Mouse (Mus musculus) midbrain, postnatal 0 days (tissue): Measurements from ENCODE around the gene Gpr4. TPM values are rescaled to one million over a fixed set of nuclear protein-coding genes. Genes with fewer than 3 reads are reported as not detected.

Experiments
- ATAC-seq: fragments of 200-750 bp; cut with Nextera tagmentation; 2 replicates; pipeline ENCODE4 v1.8.0; 2017; ENCODE audit warnings: moderate number of reproducible peaks, mild to moderate bottlenecking, moderate TSS enrichment, moderate library complexity; ENCODE audit not compliant: low FRiP score
- DNase-seq: peaks from one replicate; pipeline ENCODE4 v3.0.0-alpha.2; 2015; ENCODE audit warnings: low spot score
- H3K27ac ChIP-seq: fragments of 300-500 bp; sonication (generic); 2 replicates; pipeline ENCODE4 v1.5.1; 2014; ENCODE audit warnings: low read depth, mild to moderate bottlenecking, low read length, mixed read lengths
- H3K27me3 ChIP-seq: fragments of 300-500 bp; sonication (generic); 2 replicates; pipeline ENCODE4 v1.6.1; 2014; ENCODE audit warnings: low read length, control low read depth, mixed read lengths; ENCODE audit not compliant: insufficient read depth
- H3K36me3 ChIP-seq: fragments of 300-500 bp; sonication (generic); 2 replicates; pipeline ENCODE4 v1.6.1; 2014; ENCODE audit warnings: low read length, control low read depth, mixed read lengths; ENCODE audit not compliant: insufficient read depth
- H3K4me1 ChIP-seq: fragments of 300-500 bp; sonication (generic); 2 replicates; pipeline ENCODE4 v1.6.1; 2014; ENCODE audit warnings: mild to moderate bottlenecking, control low read depth, antibody characterized with exemption, low read length, mixed read lengths; ENCODE audit not compliant: insufficient read depth
- H3K4me2 ChIP-seq: fragments of 300-500 bp; sonication (generic); 2 replicates; pipeline ENCODE4 v1.6.1; 2014; ENCODE audit warnings: low read depth, mild to moderate bottlenecking, low read length, mixed read lengths; ENCODE audit not compliant: poor library complexity, severe bottlenecking
- H3K4me3 ChIP-seq: fragments of 300-500 bp; sonication (generic); 2 replicates; pipeline ENCODE4 v1.5.1; 2014; ENCODE audit warnings: low read depth, mild to moderate bottlenecking, low read length, moderate library complexity
- H3K9ac ChIP-seq: fragments of 300-500 bp; sonication (generic); replicated peaks from 2 replicates; pipeline ENCODE4 v1.6.1; 2014; ENCODE audit warnings: mild to moderate bottlenecking, low read length, moderate library complexity, mixed read lengths; ENCODE audit not compliant: poor library complexity, severe bottlenecking
- H3K9me3 ChIP-seq: fragments of 300-500 bp; sonication (generic); 2 replicates; pipeline ENCODE4 v1.6.1; 2016; ENCODE audit warnings: low read length, control low read depth
- CTCF ChIP-seq: IDR thresholded peaks from 2 replicates; pipeline ENCODE4 v1.5.1; 2016; ENCODE audit warnings: antibody characterized with exemption, mild to moderate bottlenecking
- WGBS: fragments of 180-500 bp; shearing (Covaris S2); extraction: QIAGEN DNeasy Blood & Tissue Kit; methylation state at CpG from one replicate; pipeline ENCODE4 v1.1.7; 2014; 5-methylcytosine and 5-hydroxymethylcytosine counted together
- polyA plus RNA-seq: library from polyadenylated mRNA; unstranded; fragments of >200 nt; fragmentation: Nextera tagmentation; extraction: Ambion mirVana; gene quantifications from 2 replicates; pipeline ENCODE4 v1.2.1, GENCODE M21; 2015
- total RNA-seq: library from RNA; depleted of rRNA; stranded (reverse); fragments of >200 nt; gene quantifications from 2 replicates; pipeline ENCODE4 v1.2.3, GENCODE M21; 2014

Gene Gpr4
- total and polyA plus RNA-seq, 2 experiments from 2014 or later = 4.7 to 6.2 TPM

GRCm38 (mm10) chr7:19217492-19217891 is 5.2 kb downstream of the Gpr4 start:
- DNase-seq = no peak
- Histone ChIP-seq H3K9me3 (no peaks in the 10 kb centered on the region), H3K36me3 (no peaks in the 10 kb centered on the region), H3K4me2 (no peak overlapping the region), H3K27me3 (no peaks in the 10 kb centered on the region), H3K4me1 (no peaks in the 10 kb centered on the region), H3K9ac (no peak overlapping the region), H3K4me3 (no peak overlapping the region), H3K27ac (no peak overlapping the region)
- WGBS = 70% methylated on average over 5 of the region's 5 CpGs
- ATAC-seq = no peak
- TF ChIP-seq CTCF = no peak

GRCm38 (mm10) chr7:19217944-19218343 is 5.6 kb downstream of the Gpr4 start:
- no peaks in the 10 kb centered on the region for H3K9me3 ChIP-seq
- WGBS = 6% methylated on average over 1 of the region's 3 CpGs
- DNase-seq (no peak), ATAC-seq (no peak)
- no peak overlapping the region for H3K9ac ChIP-seq
- no peak overlapping the region for H3K27ac ChIP-seq
- H3K4me1 ChIP-seq = no peaks in the 10 kb centered on the region
- H3K4me2 ChIP-seq = no peak overlapping the region
- H3K36me3 ChIP-seq = no peaks in the 10 kb centered on the region
- no peak for TF ChIP-seq CTCF
- no peak overlapping the region for H3K4me3 ChIP-seq
- H3K27me3 ChIP-seq = no peaks in the 10 kb centered on the region

- H3K4me3 ChIP-seq = no peak overlapping the region
- H3K4me1 ChIP-seq = no peaks in the 10 kb centered on the region
- H3K9ac ChIP-seq = no peak overlapping the region
- TF ChIP-seq CTCF = no peak
- H3K27ac ChIP-seq = no peak overlapping the region
- 71% methylated on average over 3 of the region's 3 CpGs for WGBS
- DNase-seq (no peak), ATAC-seq (no peak)
- H3K27me3 ChIP-seq = no peaks in the 10 kb centered on the region
- H3K4me2 ChIP-seq = no peak overlapping the region
- no peaks in the 10 kb centered on the region for H3K9me3 ChIP-seq
- H3K36me3 ChIP-seq = no peaks in the 10 kb centered on the region
Measured at GRCm38 (mm10) chr7:19220061-19220460, 7.7 kb downstream of the Gpr4 start.

- Histone ChIP-seq H3K27me3 (no peaks in the 10 kb centered on the region), H3K4me1 (peaks cover 5% of the 10 kb centered on the region; the same call in 1 of the 2 replicates), H3K4me3 (no peak overlapping the region), H3K9me3 (no peaks in the 10 kb centered on the region), H3K9ac (no peak overlapping the region), H3K36me3 (no peaks in the 10 kb centered on the region), H3K4me2 (no peak overlapping the region), H3K27ac (no peak overlapping the region)
- 96% methylated on average over 16 of the region's 16 CpGs for WGBS
- ATAC-seq = no peak
- no peak for DNase-seq
- no peak for TF ChIP-seq CTCF
Measured at GRCm38 (mm10) chr7:19222189-19222588, 9.9 kb downstream of the Gpr4 start.

GRCm38 (mm10) chr7:19222875-19223274 is 10.5 kb downstream of the Gpr4 start:
- H3K9ac ChIP-seq = no peak overlapping the region
- no peaks in the 10 kb centered on the region for H3K27me3 ChIP-seq
- peaks cover 5% of the 10 kb centered on the region; the same call in 1 of the 2 replicates for H3K4me1 ChIP-seq
- H3K9me3 ChIP-seq = no peaks in the 10 kb centered on the region
- no peak overlapping the region for H3K4me2 ChIP-seq
- no peaks in the 10 kb centered on the region for H3K36me3 ChIP-seq
- no peak overlapping the region for H3K4me3 ChIP-seq
- no peak overlapping the region for H3K27ac ChIP-seq
- ATAC-seq (no peak), DNase-seq (no peak)
- no peak for TF ChIP-seq CTCF
- 92% methylated on average over 14 of the region's 14 CpGs for WGBS

- no peaks in the 10 kb centered on the region for H3K36me3 ChIP-seq
- H3K4me1 ChIP-seq = peaks cover 11% of the 10 kb centered on the region
- H3K27ac ChIP-seq = no peak overlapping the region
- ATAC-seq = no peak
- H3K4me2 ChIP-seq = no peak overlapping the region
- no peak for TF ChIP-seq CTCF
- no peaks in the 10 kb centered on the region for H3K9me3 ChIP-seq
- 85% methylated on average over 4 of the region's 4 CpGs for WGBS
- H3K27me3 ChIP-seq = no peaks in the 10 kb centered on the region
- no peak overlapping the region for H3K4me3 ChIP-seq
- DNase-seq = no peak
- no peak overlapping the region for H3K9ac ChIP-seq
Measured at GRCm38 (mm10) chr7:19224933-19225332, 12.6 kb downstream of the Gpr4 start.
